ENCODE assay signal across 10 mouse cellular contexts in the genomic region with DNA sequence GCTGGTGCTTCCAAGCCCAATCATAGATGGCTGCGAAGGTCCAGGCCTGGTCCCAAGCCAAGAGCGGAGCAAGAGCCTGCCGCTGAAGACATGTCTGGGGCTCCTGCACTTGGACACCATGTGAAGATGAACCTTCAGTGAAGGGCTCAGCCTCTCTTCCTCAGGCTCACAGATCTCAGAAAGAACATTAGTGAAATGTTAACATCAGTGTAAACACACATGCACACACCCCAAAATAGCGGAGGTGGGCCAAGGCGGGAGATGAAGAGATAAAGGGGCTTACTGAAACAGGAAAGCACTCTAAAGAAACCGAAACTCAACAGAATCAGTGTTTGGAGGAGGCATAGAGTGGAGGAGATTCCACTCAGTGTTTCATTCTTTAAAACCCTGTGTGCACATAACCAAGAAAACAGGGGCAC. TPM values are rescaled to one million over a fixed set of nuclear protein-coding genes. Genes with fewer than 3 reads are reported as not detected.
DNase-seq lines count a peak whose midpoint lies in the region; ATAC-seq lines count a peak whose summit lies in the region.
"Had no signal": no experiment of that assay in that cellular context is flagged by ENCODE, and none has a peak within 500 bp of the region (broad histone marks: within the 10 kb centered on the region; RNA-seq: fewer than 3 reads in every experiment).

No protein-coding gene starts in this region.

- H3K9ac ChIP-seq in liver, embryonic 12.5 days, result no peak overlapping the region
- H3K9ac ChIP-seq: forebrain, embryonic 12.5 days; midbrain, embryonic 15.5 days had no signal

- 0 out of 2 replicates have a peak, but pooled peaks cover 9% of the 10 kb centered on the region for H3K4me1 ChIP-seq in liver, embryonic 12.5 days
- H3K4me1 ChIP-seq: forebrain, embryonic 12.5 days; midbrain, embryonic 15.5 days had no signal

- ATAC-seq in CD4-positive, CD25-positive, alpha-beta regulatory T cell, adult 4 months, result peak; percentile 80
- peak; percentile 43; the same call in 1 of the 2 replicates for ATAC-seq in megakaryocyte, adult 5-6 weeks (ENCODE audit: poor library complexity, severe bottlenecking)
- ATAC-seq in liver, embryonic 12.5 days, result no peak
- ATAC-seq: midbrain, embryonic 15.5 days had no signal

- H3K36me3 ChIP-seq in liver, embryonic 12.5 days, result no peaks in the 10 kb centered on the region
- H3K36me3 ChIP-seq: forebrain, embryonic 12.5 days; midbrain, embryonic 15.5 days had no signal

- peak; percentile 26 for DNase-seq in gastrocnemius, postnatal 10 days
- DNase-seq in gastrocnemius, postnatal 36 days, result no peak
- peak; percentile 32 for DNase-seq in heart, postnatal 4 days
- DNase-seq in frontal cortex, postnatal 25 days (ENCODE audit: low spot score in 2 of 2), result no peak
- no peak for DNase-seq in layer of hippocampus, postnatal 10 days (ENCODE audit: low spot score in 2 of 2)

- WGBS in liver, embryonic 12.5 days (ENCODE audit: insufficient replicate concordance), result 59% methylated on average over 6 of the region's 6 CpGs

- H3K4me2 ChIP-seq in liver, embryonic 12.5 days, result no peak overlapping the region
- H3K4me2 ChIP-seq: forebrain, embryonic 12.5 days; midbrain, embryonic 15.5 days had no signal

- no peak overlapping the region for H3K27ac ChIP-seq in liver, embryonic 12.5 days
- H3K27ac ChIP-seq: forebrain, embryonic 12.5 days; midbrain, embryonic 15.5 days had no signal

- no peak overlapping the region for H3K4me3 ChIP-seq in liver, embryonic 12.5 days
- H3K4me3 ChIP-seq: forebrain, embryonic 12.5 days; midbrain, embryonic 15.5 days had no signal

- intact Hi-C loops in gastrocnemius, postnatal 36 days (cut with DNase I), result no loop called here

- no peaks in the 10 kb centered on the region for H3K27me3 ChIP-seq in liver, embryonic 12.5 days (replicated peaks)
- H3K27me3 ChIP-seq: forebrain, embryonic 12.5 days; midbrain, embryonic 15.5 days had no signal

- H3K9me3 ChIP-seq in liver, embryonic 12.5 days (replicated peaks), result no peaks in the 10 kb centered on the region
- H3K9me3 ChIP-seq: forebrain, embryonic 12.5 days; midbrain, embryonic 15.5 days had no signal

RNA-seq across cellular contexts. Expression of gene Ets2, which starts 48.3 kb away (rescaled TPM):
- 10 to 100 TPM; 57.8 to 65.1 TPM for total RNA-seq in gastrocnemius, postnatal 10 days (2021)
- 10 to 100 TPM; 29.7 to 33.0 TPM for total RNA-seq in gastrocnemius, postnatal 36 days (2021)
- polyA plus RNA-seq in CD4-positive, CD25-positive, alpha-beta regulatory T cell, adult 4 months (2017; shearing (Covaris generic)), result 1 to 10 TPM; 4.2 to 4.3 TPM
- 100 to 1,000 TPM; 106 to 110 TPM for total RNA-seq in heart, postnatal 4 days (2021)
- 7.6 and 8.7 TPM in 2 replicates for total RNA-seq in megakaryocyte, adult 5-6 weeks (2015)
- 5.9 TPM in 2 replicates for total RNA-seq in megakaryocyte, adult 5-6 weeks (2017)
- polyA plus RNA-seq in liver, embryonic 12.5 days (2016; fragmentation: Nextera tagmentation; extraction: Ambion mirVana), result 18.6 and 19.7 TPM in 2 replicates
- total RNA-seq in layer of hippocampus, postnatal 10 days (2021), result 10 to 100 TPM; 40.0 to 40.6 TPM

Comparison
In these comparisons a context has a peak if more than half of its experiments do, and no peak if none do; other contexts are left out.
1. DNase-seq: peak in gastrocnemius, postnatal 10 days (single experiment) and heart, postnatal 4 days (single experiment); none in gastrocnemius, postnatal 36 days (0 of 2), frontal cortex, postnatal 25 days (0 of 2) and layer of hippocampus, postnatal 10 days (0 of 2).